Mouse (Mus musculus) thymus, adult 2 months (tissue): ENCODE data around the gene Sap30bp.

Experiments used
- CTCF ChIP-seq: fragments of 200-500 bp; IDR thresholded peaks from 2 replicates; pipeline ENCODE4 v1.5.1; 2012; ENCODE audit warnings: mild to moderate bottlenecking, control low read depth, low read length, moderate library complexity, borderline replicate concordance; ENCODE audit not compliant: control insufficient read depth, poor library complexity, insufficient read depth; ENCODE audit errors: extremely low read depth
- POLR2A ChIP-seq: fragments of 200-500 bp; IDR thresholded peaks from 2 replicates; pipeline ENCODE4 v1.6.1; 2012; ENCODE audit warnings: mild to moderate bottlenecking, low read length, control low read depth, moderate library complexity; ENCODE audit not compliant: control insufficient read depth, poor library complexity, insufficient read depth; ENCODE audit errors: extremely low read depth

GRCm38 (mm10) chr11:115893071-115893470, 40.0 kb upstream of the Sap30bp start:
- no peak for TF ChIP-seq POLR2A
- no peak for TF ChIP-seq CTCF
